Mouse (Mus musculus) heart, postnatal 14 days (tissue): ENCODE measurements around the gene Capns1. TPM values are rescaled to one million over a fixed set of nuclear protein-coding genes. Genes with fewer than 3 reads are reported as not detected.
"Not testable (repeated sequence)": the region's sequence is repeated elsewhere in the genome, so short reads cannot be mapped to it uniquely, and the experiment has no call there.

Experiments
- DNase-seq, 2 experiments: peaks; one replicate each; pipeline ENCODE4 v3.0.0; 2021 to 2022
- intact Hi-C: fragments of 180-260 bp; cut with DNase I; formaldehyde crosslinking; loops from one replicate; pipeline ENCODE4 v1.15.1; 2025
- total RNA-seq, 2 experiments: library from RNA; stranded (reverse); gene quantifications; 2 replicates each; pipeline ENCODE4 v1.2.3; 2021

Gene Capns1
- total RNA-seq, 2 experiments from 2014 or later: 285 to 301 TPM

- intact Hi-C loops, DNase-seq: not testable (repeated sequence)
Observed at GRCm38 (mm10) chr7:30206364-30206763, 7.8 kb upstream of the Capns1 start.

GRCm38 (mm10) chr7:30205383-30205782, 6.8 kb upstream of the Capns1 start:
- peak; percentile 72 to 83 for DNase-seq
- intact Hi-C loops: no loop called here

GRCm38 (mm10) chr7:30204380-30204779, 5.8 kb upstream of the Capns1 start:
- intact Hi-C loops: loop anchor here (1.0 kb wide), 1 partner anchor 23 kb away; no protein-coding TSS in a partner anchor
- DNase-seq: no peak

- DNase-seq: peak; percentile 49 to 77
- intact Hi-C loops: no loop called here
Observed at GRCm38 (mm10) chr7:30202895-30203690, 4.5 kb upstream of the Capns1 start.

DNA sequence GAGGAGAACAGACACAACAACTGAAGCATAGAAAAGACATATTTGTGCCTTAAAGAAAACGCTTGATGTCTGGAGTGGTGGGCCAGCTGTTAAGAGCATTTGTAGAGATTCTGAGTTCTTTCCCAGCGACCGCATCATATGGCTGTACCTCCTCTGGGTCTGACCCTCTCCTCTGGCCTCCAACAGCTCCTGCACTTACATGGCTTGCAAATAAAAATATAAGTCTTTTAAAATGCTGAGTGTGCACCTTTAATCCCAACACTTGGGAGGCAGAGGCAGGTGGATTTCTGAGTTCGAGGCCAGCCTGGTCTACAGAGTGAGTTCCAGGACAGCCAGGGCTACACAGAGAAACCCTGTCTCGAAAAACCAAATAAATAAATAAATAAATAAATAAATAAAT, 2.0 kb upstream of the Capns1 start:
- DNase-seq, intact Hi-C loops: not testable (repeated sequence)

- DNase-seq: no peak
- intact Hi-C loops: no loop called here
Observed at GRCm38 (mm10) chr7:30200200-30200599, 1.6 kb upstream of the Capns1 start.

DNA sequence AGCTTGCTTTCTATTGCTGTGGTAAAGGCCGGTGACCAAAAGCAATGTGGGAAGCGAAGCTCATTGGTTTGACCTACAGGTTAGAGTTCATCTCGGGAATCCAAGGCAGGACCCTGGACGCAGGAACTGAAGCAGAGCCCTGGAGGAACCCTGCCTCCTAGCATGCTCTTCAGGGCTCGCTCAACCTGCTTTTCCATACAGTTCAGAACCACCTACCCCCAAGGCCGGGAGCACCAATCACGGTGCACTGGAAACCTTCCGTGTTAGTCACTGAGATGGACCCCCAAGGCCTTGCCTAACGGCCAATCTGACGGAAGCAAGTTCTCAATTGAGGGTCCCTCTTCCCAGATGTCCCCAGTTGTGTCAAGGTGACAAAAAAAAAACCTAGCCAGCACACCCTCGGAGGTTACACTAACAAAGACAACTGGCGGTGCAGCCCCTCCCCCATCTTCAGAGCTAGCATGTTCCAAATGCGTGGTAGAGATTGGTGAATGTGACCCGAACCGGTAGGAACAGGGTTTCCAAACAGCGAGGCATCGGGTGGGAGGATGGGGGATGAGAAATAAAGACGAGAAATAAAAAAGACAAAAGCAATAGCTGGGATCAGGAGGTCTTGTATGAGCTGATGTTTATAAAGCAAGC, 1.0 kb upstream of the Capns1 start:
- DNase-seq: no peak
- intact Hi-C loops: loop anchor here (2.0 kb wide), 1 partner anchor 15 kb away; the partner anchor contains the start of gene Cox7a1

DNA sequence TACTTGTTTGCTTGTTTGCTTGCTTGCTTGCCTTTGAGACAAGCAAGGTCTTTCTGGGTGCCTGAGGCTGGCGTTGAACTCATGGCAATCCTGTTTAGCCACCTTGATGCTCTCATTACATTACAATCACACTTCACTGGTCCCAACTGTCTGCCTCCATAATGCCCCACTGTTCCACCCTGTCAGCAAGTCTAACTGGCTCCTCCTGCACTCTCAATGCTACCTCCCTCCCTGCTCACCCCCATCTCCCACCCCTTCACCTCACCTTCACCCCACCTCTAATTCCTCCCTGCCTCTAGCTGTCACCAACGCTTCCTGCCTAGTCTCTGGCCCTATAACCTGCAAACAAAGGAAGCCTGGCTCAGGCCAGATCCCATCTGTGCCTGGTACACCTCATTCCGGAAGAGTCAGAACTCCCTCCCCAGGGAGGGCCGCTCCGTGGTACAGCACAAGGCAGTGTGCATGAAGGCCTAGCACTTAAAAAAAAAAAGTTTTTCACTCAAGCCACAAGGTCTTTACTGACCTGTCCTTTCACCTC, 950 bp downstream of the Capns1 start:
- intact Hi-C loops: loop anchor here (2.0 kb wide), 1 partner anchor 13 kb away; the partner anchor contains the start of gene Cox7a1
- no peak for DNase-seq

- intact Hi-C loops: no loop called here
Observed at GRCm38 (mm10) chr7:30196171-30196570, 2.4 kb downstream of the Capns1 start.

DNA sequence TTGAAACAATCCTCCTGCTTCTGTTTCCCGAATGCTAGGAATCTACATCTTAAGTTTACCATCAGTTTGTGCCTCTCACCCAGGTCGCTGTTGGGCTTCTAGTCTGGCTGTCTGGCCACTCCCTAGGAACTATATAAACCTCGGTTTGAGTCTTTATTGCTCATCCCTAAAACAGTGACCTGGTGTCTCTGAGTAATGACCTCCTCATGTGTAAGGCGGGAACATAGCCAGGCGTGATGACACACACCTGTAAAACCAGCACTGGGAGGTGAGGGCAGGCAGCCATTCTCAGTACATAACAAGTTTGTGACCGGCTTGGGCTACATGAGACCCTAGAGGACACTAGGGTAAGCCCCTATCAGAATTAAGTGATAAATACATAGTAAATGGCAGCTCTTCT, 3.1 kb downstream of the Capns1 start:
- intact Hi-C loops: no loop called here
- no peak for DNase-seq

More at GRCm38 (mm10) chr7:30196171-30196570, 2.4 kb downstream of the Capns1 start:
- no peak for DNase-seq

DNA sequence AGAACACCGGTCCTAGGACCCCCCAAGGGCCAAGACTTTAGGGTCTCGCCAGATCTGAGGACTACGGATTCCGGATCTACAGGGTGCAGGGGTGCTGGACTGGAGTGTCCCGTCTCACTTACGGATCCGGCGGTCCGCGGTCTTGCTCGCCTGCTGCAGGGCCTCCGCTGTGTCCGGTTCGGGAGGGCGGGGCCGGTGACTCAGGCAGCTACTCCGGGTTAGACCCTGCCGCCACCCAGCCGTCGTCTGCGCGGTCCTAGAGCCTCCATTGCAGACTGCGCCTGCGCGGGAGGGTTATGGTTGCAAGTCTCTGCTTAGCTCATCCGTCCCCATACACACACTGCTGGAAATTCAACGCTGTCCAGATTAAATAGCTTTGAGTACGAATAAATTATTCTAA, 3.7 kb downstream of the Capns1 start:
- peak; percentile 97 to 98 for DNase-seq
- intact Hi-C loops: no loop called here

DNA sequence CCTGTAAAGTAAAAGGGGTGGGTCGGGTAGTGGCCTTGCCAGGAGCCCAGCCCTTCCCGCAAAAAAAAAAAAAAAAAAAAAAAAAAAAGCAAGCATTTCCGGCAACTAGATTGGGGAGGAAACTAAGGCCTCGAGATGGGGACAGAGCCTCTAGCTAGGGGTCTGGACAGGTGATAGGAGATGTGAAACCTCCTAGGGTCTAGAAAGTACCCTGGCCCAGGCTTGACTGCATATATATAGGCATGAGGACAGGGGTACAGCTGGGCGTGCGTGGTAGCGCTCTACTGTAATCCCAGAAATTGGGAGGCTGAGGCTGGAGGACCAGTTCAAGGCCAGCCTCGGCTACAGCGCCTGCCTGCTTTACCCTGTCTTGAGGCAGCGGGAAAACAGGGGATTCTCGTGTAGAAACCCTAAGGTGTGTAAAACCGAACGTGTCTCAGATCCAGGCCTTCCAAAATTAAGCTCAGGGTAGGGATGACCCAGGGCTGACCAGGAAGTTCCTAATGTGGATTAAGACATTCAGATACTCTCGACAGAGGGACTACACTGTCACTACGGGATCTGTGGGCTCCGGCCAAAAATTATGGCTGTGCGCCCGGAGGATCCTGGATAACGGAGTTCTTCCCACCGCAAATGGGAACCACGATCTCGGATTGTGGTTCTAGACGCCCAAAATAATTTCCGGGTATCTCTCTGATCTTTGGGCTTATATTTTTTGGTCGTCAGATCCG, 4.3 kb downstream of the Capns1 start:
- intact Hi-C loops: no loop called here

GRCm38 (mm10) chr7:30193581-30194100, 5.0 kb downstream of the Capns1 start:
- intact Hi-C loops: no loop called here

More for the DNA sequence above, 4.3 kb downstream of the Capns1 start:
- peak; percentile 57 to 70 for DNase-seq

DNA sequence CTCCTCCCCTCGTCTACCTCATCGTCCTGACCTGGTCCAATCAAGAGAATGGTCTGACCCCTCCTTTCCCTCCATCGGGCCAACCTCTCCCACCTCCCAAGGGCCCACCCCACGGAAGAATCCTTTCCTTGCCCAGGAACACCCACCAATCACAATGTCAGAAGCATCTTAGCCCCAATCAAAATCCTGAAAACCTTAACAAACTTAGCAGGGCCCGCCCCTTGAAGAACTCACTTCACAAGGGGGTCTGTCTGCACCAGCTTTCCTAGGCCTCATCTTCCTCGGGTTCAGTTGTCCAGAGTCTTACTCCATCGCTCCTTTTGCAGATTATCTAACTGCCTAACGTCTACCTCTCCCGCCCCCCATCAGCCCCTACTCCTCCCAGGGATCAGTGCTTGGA, 5.6 kb downstream of the Capns1 start:
- intact Hi-C loops: no loop called here
- no peak for DNase-seq

More at GRCm38 (mm10) chr7:30193581-30194100, 5.0 kb downstream of the Capns1 start:
- peak; percentile 75 to 79 for DNase-seq

DNA sequence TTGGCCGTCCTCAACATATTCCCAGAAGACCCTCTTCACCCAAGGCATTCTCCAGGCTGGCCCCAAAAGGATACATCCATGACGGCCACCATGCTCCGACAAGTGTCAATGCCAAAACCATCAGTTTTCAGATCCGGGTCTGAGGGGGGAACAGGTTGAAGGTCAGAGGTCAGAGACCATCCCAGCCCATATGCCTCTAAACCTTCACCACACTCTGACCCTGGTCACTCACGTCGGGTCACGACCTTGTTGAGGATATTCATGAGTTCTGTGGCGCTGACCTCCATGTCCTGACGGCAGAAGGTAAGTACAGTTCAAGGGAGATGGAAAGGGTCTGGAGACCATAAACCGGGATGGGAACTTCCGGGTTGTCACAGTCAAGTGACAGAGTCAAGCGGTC, 6.5 kb downstream of the Capns1 start:
- no peak for DNase-seq
- intact Hi-C loops: no loop called here

DNA sequence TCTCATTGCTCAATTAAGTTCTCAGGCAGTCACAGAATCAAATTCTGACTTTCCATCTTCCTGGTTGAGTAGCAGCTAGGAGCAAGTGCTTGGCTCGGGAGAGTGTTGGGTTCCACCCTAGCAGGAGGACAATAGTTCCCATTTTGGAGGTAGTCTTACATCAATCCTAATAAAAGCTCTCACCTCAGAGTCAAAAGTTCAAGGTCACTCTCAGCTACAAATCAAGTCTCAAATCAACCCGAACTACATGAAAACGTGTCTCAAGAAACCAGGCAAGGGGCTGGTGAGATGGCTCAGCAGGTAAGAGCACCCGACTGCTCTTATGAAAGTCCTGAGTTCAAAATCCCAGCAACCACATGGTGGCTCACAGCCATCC, 9.5 kb downstream of the Capns1 start:
- intact Hi-C loops: no loop called here
- no peak for DNase-seq

DNA sequence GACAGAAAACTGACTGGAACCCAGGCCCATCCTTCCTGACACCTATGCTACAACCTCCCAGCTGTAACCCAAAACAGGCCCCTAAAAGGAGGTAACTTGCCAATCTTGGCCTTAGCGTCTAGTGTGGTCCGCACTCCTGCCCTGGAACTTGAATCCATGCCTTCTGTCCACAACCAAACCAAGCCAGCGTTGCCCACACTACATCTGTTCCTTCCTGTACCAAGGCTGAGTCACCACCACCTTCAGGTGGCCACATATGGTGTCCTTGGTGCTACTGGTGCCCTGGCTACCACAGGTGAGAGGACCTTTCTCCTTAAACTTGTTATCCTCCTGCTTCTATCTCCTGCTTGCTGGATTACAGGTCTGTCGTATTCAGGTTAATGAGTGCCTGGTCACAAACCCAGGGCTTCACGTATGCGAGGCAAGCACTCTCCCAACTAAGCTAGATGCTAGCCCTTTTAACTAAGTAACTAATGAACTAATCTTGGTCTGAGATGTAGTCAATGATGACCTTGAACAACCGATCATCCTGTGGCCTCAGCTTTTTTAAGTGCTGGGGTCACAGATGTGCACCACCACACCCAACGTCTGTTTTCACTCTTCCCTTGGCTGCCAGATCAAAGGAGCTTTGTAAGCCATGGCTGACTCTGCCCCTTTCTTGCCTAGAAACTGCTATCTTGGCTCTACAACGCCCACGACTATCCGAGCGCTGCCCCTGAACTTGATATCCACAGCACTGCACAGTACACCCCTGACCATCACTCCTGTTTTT, 10.1 kb downstream of the Capns1 start:
- DNase-seq: no peak
- intact Hi-C loops: no loop called here

GRCm38 (mm10) chr7:30184641-30185348, 13.8 kb downstream of the Capns1 start:
- intact Hi-C loops: loop anchor here (2.0 to 5.0 kb wide), 2 partner anchors 14 to 33 kb away; partner anchors contain the start of gene Capns1
- DNase-seq: no peak

DNA sequence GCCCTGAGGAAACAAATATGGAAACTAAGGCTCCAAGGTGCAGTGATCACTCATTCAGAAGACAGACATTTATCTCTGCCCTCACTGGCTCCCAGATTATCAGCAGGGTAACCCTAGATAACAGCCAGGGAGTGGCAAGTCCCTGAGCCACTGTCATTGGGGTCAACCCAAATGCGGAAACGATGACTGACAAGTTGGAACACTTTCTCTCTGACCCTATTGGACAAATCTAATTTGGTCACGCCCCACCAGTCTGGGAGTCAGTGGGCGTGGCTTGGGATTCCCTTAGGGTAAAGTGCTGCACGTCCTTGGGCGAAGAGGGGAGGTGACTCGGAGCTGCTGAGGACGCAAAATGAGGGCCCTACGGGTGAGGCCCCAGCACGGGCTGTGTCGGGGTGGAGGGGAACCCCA, 14.7 kb downstream of the Capns1 start, which contains the start of gene Cox7a1:
Cox7a1 (plus strand) TSS at position 266 of the 411 bp plus-strand sequence.
- intact Hi-C loops: loop anchor here (2.0 to 5.0 kb wide), 2 partner anchors 15 to 33 kb away; partner anchors contain the start of gene Capns1
- peak; percentile 87 to 93 for DNase-seq
